Mouse (Mus musculus) hindbrain, embryonic 11.5 days (tissue): ENCODE results near the gene Gm10490. TPM values are rescaled to one million over a fixed set of nuclear protein-coding genes. Genes with fewer than 3 reads are reported as not detected.
A peak's percentile ranks its signal among the peaks of the same experiment; 100 is the strongest.

ENCODE experiments used
- ATAC-seq: fragments of 200-750 bp; cut with Nextera tagmentation; 2 replicates; pipeline ENCODE4 v1.8.0; 2017; ENCODE audit warnings: mild to moderate bottlenecking, moderate TSS enrichment, moderate library complexity; ENCODE audit not compliant: low FRiP score
- DNase-seq: peaks from one replicate; pipeline ENCODE4 v3.0.0-alpha.2; 2015; ENCODE audit warnings: low spot score
- H3K27ac ChIP-seq: fragments of 300-500 bp; sonication (generic); 2 replicates; pipeline ENCODE4 v1.5.1; 2014; ENCODE audit warnings: mild to moderate bottlenecking, low read depth, low read length
- H3K27me3 ChIP-seq: fragments of 300-500 bp; sonication (generic); 2 replicates; pipeline ENCODE4 v1.6.1; 2014; ENCODE audit warnings: mild to moderate bottlenecking, low read length, moderate library complexity, mixed read lengths; ENCODE audit not compliant: control insufficient read depth, insufficient read depth
- H3K36me3 ChIP-seq: fragments of 300-500 bp; sonication (generic); 2 replicates; pipeline ENCODE4 v1.6.1; 2014; ENCODE audit warnings: mild to moderate bottlenecking, low read length, moderate library complexity, mixed read lengths; ENCODE audit not compliant: control insufficient read depth, insufficient read depth
- H3K4me1 ChIP-seq: fragments of 300-500 bp; sonication (generic); replicated peaks from 2 replicates; pipeline ENCODE4 v1.6.1; 2014; ENCODE audit warnings: low read length, mixed read lengths; ENCODE audit not compliant: control insufficient read depth, insufficient read depth
- H3K4me2 ChIP-seq: fragments of 300-500 bp; sonication (generic); replicated peaks from 2 replicates; pipeline ENCODE4 v1.6.1; 2014; ENCODE audit warnings: mild to moderate bottlenecking, low read depth, low read length
- H3K4me3 ChIP-seq: fragments of 300-500 bp; sonication (generic); 2 replicates; pipeline ENCODE4 v1.5.1; 2014; ENCODE audit warnings: low read depth, low read length
- H3K9ac ChIP-seq: fragments of 300-500 bp; sonication (generic); 2 replicates; pipeline ENCODE4 v1.6.1; 2014; ENCODE audit warnings: low read depth, low read length
- H3K9me3 ChIP-seq: fragments of 300-500 bp; sonication (generic); 2 replicates; pipeline ENCODE4 v1.6.1; 2016; ENCODE audit warnings: low read length; ENCODE audit not compliant: control insufficient read depth
- WGBS: fragments of 180-500 bp; shearing (Covaris S2); extraction: QIAGEN DNeasy Blood & Tissue Kit; methylation state at CpG from one replicate; pipeline ENCODE4 v1.1.7; 2014; 5-methylcytosine and 5-hydroxymethylcytosine counted together
- polyA plus RNA-seq: library from polyadenylated mRNA; unstranded; fragments of >200 nt; fragmentation: Nextera tagmentation; extraction: Ambion mirVana; gene quantifications from 2 replicates; pipeline ENCODE4 v1.2.1, GENCODE M21; 2014

Gm10490 gene
- polyA plus RNA-seq, 1 experiment from 2014 or later: not detected

DNA sequence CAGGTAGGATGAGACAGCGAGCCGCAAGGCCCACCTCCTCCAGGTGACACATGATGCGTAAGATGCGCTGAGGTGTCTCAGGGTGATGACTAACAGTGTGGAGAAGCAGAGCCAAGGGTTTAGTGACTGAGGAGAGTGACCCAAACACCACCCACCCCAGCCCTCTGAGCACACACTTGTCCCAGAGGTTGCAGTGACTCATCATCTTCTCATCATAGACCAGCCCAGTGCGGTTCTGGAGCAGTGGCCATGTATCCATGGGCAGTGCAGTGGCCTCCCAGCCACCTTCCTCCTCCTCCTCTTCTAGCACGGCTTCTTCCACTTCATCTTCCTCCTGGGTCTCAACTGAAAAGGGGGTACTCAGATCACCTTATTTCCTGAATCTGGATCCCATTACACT lies 28.3 kb downstream of the Gm10490 start:
- WGBS: 86% methylated on average over 6 of the region's 6 CpGs
- no peaks in the 10 kb centered on the region for H3K9me3 ChIP-seq
- no peak overlapping the region for H3K4me3 ChIP-seq
- H3K27ac ChIP-seq: no peak overlapping the region
- no peak for DNase-seq
- H3K4me2 ChIP-seq: no peak overlapping the region
- H3K27me3 ChIP-seq: no peaks in the 10 kb centered on the region
- H3K36me3 ChIP-seq: no peaks in the 10 kb centered on the region
- no peak for ATAC-seq
- H3K9ac ChIP-seq: no peak overlapping the region
- no peaks in the 10 kb centered on the region for H3K4me1 ChIP-seq

DNA sequence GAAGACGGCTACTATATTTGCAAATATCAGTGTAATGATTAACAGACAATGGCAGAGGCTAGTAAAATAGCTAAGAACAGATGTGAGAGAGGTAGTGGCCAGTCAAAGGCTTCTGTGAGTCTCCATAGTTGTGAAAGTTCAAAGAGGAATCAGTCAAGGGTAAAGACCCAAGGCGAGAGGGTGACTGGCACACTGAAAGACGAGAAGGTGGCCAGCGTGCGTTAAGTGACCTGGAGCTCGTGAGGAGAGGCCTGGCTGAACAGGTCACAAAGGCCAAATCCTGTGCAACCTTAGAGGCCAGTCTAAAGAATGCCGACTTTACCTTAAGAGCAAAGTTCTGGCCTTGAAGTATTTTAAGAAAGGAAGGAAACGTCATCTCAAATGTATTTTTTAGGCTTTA lies 36.3 kb downstream of the Gm10490 start:
- Histone ChIP-seq H3K4me3 (no peak overlapping the region), H3K9ac (no peak overlapping the region), H3K4me1 (no peaks in the 10 kb centered on the region), H3K27ac (no peak overlapping the region), H3K4me2 (no peak overlapping the region), H3K9me3 (no peaks in the 10 kb centered on the region), H3K27me3 (no peaks in the 10 kb centered on the region), H3K36me3 (no peaks in the 10 kb centered on the region)
- DNase-seq (no peak), ATAC-seq (no peak)
- 63% methylated on average over 8 of the region's 8 CpGs for WGBS

DNA sequence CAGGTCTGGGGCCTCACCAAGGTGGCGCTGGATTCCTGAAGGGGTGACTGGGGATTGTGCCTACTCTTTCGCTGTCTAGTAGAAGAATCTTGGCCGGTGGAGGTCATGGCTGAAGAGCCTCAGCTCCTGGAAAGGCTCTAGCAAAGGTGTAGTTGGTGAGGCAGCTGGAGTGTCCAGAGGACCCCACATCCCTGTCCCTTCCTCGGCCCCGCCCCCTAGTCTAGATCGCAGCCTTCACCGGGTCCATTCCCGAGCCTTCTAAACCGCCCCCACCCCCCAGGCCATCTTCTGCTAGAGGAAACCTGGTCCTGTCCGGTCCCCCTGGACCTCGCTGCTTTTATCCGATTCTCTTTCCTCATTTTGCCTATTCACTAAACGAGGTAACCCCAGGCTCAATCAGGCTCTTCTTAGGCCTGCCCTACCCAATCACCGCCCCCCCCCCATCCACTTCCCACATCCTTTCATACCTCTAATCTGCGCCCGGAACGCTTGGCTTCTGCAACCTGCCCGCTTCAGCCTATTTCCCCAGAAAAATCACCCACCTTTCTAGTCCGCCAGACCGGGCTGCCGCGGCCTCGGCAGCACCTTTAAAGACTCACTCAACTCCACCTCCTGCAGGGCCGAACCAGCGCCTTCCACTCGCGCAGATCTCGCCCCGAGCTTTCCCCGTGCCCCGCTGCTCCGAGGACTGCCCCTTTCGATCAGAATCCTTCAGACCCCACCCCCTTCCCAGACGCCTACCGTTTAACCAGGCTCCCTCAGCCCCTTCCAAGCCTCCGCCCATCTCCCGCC lies 38.0 kb downstream of the Gm10490 start, which contains the start of gene Hdac6:
TSS of gene Hdac6 (minus strand) at position 782 of the 792 bp plus-strand sequence.
- H3K4me1 ChIP-seq: no peaks in the 10 kb centered on the region
- 16% methylated on average over 35 of the region's 37 CpGs for WGBS
- peak within 1 kb of the TSS; percentile 51; the same call in 1 of the 2 replicates for H3K27ac ChIP-seq
- no peaks in the 10 kb centered on the region for H3K9me3 ChIP-seq
- no peaks in the 10 kb centered on the region for H3K27me3 ChIP-seq
- H3K9ac ChIP-seq: peak within 1 kb of the TSS; percentile 42
- H3K4me2 ChIP-seq: peak within 1 kb of the TSS; percentile 47
- H3K36me3 ChIP-seq: no peaks in the 10 kb centered on the region
- DNase-seq: peak; percentile 23
- H3K4me3 ChIP-seq: peak within 1 kb of the TSS; percentile 47
- ATAC-seq: peak; percentile 99

DNA sequence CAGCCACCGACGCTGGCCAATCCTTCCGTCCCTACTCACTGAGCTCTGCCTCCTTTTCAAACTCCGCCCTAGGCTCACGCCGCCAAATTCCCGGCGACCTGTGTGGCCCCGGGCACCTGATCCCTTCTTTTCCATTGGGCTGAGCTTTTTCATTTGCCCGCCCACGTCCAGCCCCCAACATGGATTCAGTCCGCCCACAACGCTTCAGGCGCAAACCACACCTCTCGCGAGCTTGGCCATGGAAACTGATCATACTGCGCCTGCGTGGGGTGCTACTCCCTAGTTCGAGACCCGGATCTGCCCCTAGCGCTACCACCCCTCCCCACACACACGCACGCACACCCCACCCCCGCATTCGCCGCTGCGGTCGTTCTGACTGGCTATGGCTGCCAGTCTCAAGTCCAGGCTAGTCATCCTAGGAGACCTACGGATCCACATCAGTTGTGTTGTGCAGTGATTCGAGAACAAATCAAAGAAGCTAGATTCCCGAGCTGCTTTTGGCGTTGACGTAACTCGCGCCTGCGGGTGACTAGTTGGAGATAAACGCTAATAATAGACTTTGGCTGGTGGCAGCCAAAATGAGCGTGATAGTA lies 38.7 kb downstream of the Gm10490 start:
- Histone ChIP-seq H3K4me3 (peak overlapping the region; percentile 47), H3K36me3 (no peaks in the 10 kb centered on the region), H3K9ac (peak overlapping the region; percentile 31), H3K4me1 (no peaks in the 10 kb centered on the region), H3K9me3 (no peaks in the 10 kb centered on the region), H3K27me3 (no peaks in the 10 kb centered on the region), H3K27ac (no peak overlapping the region), H3K4me2 (peak overlapping the region; percentile 33)
- DNase-seq: peak; percentile 89
- ATAC-seq: no peak
- WGBS: 13% methylated on average over 37 of the region's 38 CpGs

GRCm38 (mm10) chrX:7950091-7950490 lies 40.7 kb downstream of the Gm10490 start:
- no peaks in the 10 kb centered on the region for H3K36me3 ChIP-seq
- no peaks in the 10 kb centered on the region for H3K27me3 ChIP-seq
- no peaks in the 10 kb centered on the region for H3K9me3 ChIP-seq
- H3K27ac ChIP-seq: no peak overlapping the region
- no peak for DNase-seq
- no peak overlapping the region for H3K4me3 ChIP-seq
- ATAC-seq: no peak
- H3K4me2 ChIP-seq: no peak overlapping the region
- no peaks in the 10 kb centered on the region for H3K4me1 ChIP-seq
- 95% methylated on average over 7 of the region's 7 CpGs for WGBS
- no peak overlapping the region for H3K9ac ChIP-seq

DNA sequence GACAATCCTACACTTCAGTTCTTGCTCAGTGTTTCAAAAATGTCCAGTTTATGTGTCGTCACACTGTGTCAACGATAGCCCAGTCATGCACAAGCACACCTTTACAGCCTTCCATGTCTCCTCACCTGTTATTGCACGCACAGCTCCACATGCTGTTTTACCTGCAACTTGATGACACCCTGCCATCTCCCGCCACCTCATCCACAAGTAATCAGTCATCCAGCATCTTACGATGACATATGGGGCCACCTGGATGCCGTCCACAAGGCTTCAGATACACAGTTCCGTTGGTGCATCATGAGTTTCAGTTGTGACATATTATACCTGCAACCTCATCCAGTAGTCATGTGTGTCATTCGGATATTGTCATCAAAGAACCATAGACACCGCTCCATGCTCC lies 49.5 kb downstream of the Gm10490 start:
- Histone ChIP-seq H3K4me1 (no peaks in the 10 kb centered on the region), H3K4me2 (no peak overlapping the region), H3K36me3 (no peaks in the 10 kb centered on the region), H3K27ac (no peak overlapping the region), H3K4me3 (no peak overlapping the region), H3K27me3 (no peaks in the 10 kb centered on the region), H3K9me3 (no peaks in the 10 kb centered on the region), H3K9ac (no peak overlapping the region)
- no peak for ATAC-seq
- DNase-seq: no peak
- 93% methylated on average over 9 of the region's 9 CpGs for WGBS

Other genes with a start within 250 kb of the Gm10490 start
- 45.7 and 49.3 TPM in 2 replicates for gene Plp2, start 238.2 kb upstream of the Gm10490 start, polyA plus RNA-seq
- 0.07 and 0.25 TPM in 2 replicates for gene Magix, start 228.3 kb upstream of the Gm10490 start, polyA plus RNA-seq
- gene Gpkow, start 212.4 kb upstream of the Gm10490 start, polyA plus RNA-seq: 35.6 and 47.7 TPM in 2 replicates
- 16.1 and 18.7 TPM in 2 replicates for gene Wdr45, start 195.2 kb upstream of the Gm10490 start, polyA plus RNA-seq
- not detected in 2 replicates for gene Gm45208, start 187.3 kb upstream of the Gm10490 start, polyA plus RNA-seq
- 98.3 and 108 TPM in 2 replicates for gene Praf2, start 181.1 kb upstream of the Gm10490 start, polyA plus RNA-seq
- 19.9 and 21.5 TPM in 2 replicates for gene Ccdc120, start 158.6 kb upstream of the Gm10490 start, polyA plus RNA-seq
- gene Tfe3, start 147.0 kb upstream of the Gm10490 start, polyA plus RNA-seq: 18.5 and 21.7 TPM in 2 replicates
- 46.1 and 53.6 TPM in 2 replicates for gene Gripap1, start 119.8 kb upstream of the Gm10490 start, polyA plus RNA-seq
- gene Kcnd1, start 87.3 kb upstream of the Gm10490 start, polyA plus RNA-seq: 1.6 and 2.2 TPM in 2 replicates
- gene Otud5, start 68.2 kb upstream of the Gm10490 start, polyA plus RNA-seq: 32.4 and 37.5 TPM in 2 replicates
- gene Pim2, start 31.3 kb upstream of the Gm10490 start, polyA plus RNA-seq: 6.4 and 7.1 TPM in 2 replicates
- gene Slc35a2, start 25.5 kb upstream of the Gm10490 start, polyA plus RNA-seq: 11.5 and 13.3 TPM in 2 replicates
- gene Pqbp1, start 10.3 kb upstream of the Gm10490 start, polyA plus RNA-seq: 155 and 161 TPM in 2 replicates
- 168 and 179 TPM in 2 replicates for gene Timm17b, start 10.2 kb upstream of the Gm10490 start, polyA plus RNA-seq
- not detected in 2 replicates for gene Gm10491, start 1.7 kb upstream of the Gm10490 start, polyA plus RNA-seq
- gene Pcsk1n, start 10.3 kb downstream of the Gm10490 start, polyA plus RNA-seq: 23.9 and 25.9 TPM in 2 replicates
- gene Eras, start 19.1 kb downstream of the Gm10490 start, polyA plus RNA-seq: not detected in 2 replicates
- 46.0 and 48.5 TPM in 2 replicates for gene Hdac6, start 38.3 kb downstream of the Gm10490 start, polyA plus RNA-seq
- 3.9 and 4.9 TPM in 2 replicates for gene Gata1, start 68.5 kb downstream of the Gm10490 start, polyA plus RNA-seq
- gene Glod5, start 109.0 kb downstream of the Gm10490 start, polyA plus RNA-seq: not detected in 2 replicates
- 59.8 and 68.7 TPM in 2 replicates for gene Suv39h1, start 165.2 kb downstream of the Gm10490 start, polyA plus RNA-seq
- 0.49 and 0.91 TPM in 2 replicates for gene Was, start 181.0 kb downstream of the Gm10490 start, polyA plus RNA-seq
- gene Wdr13, start 223.3 kb downstream of the Gm10490 start, polyA plus RNA-seq: 25.6 and 30.8 TPM in 2 replicates
- gene Rbm3, start 236.3 kb downstream of the Gm10490 start, polyA plus RNA-seq: 450 and 452 TPM in 2 replicates